Mouse (Mus musculus) adrenal gland, adult 18-20 months (tissue): ENCODE data around the gene Slc9a9. TPM values are rescaled to one million over a fixed set of nuclear protein-coding genes. Genes with fewer than 3 reads are reported as not detected.

Experiments used
- DNase-seq, 2 experiments: peaks; one replicate each; pipeline ENCODE4 v3.0.0; 2021 to 2022; ENCODE audit warnings: low spot score in 2 of 2
- total RNA-seq, 2 experiments: library from RNA; stranded (reverse); gene quantifications; 1 replicate in 1 of 2; 2 replicates in 1 of 2; pipeline ENCODE4 v1.2.3; 2021

Gene Slc9a9
- total RNA-seq, 2 experiments from 2014 or later, result 2.4 to 4.1 TPM

DNA sequence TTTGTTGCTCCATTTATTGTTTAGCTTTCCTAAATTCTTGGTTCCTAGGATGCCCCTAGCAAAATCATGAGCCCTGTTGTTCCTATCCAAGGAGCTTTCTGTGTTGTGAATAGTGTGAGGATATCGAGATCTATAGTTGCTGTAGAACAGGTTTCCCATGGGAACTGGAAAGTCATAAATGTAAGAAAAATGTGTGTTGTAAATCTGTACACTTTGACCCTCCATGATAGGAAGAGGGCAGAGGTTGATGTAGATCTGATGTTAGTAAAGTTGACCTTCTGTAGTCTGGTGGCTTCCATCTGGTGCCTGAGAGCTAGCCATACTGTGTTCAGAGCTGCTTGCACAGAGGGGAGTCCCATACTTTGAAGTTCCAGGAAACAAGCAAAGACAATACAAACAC is 151.6 kb downstream of the Slc9a9 start:
- DNase-seq, result no peak

DNA sequence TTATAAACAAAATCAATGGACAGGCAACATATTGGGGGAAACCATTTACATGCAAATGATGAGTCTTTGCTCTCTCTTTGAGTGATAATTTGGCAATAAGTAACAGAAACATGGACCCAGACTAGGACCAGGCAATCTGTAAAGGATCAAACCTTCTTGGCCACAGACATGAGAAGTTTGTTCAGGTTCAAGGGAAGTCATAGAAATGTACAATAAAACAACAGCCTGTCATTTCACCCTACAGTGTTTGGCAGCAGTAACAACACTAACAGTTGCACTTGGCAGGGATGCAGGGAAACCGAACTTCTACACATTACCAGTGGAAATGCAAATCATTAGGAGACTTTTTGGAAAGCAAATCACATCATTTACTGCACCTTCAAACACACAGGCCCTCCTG is 164.1 kb downstream of the Slc9a9 start:
- DNase-seq, result no peak

DNA sequence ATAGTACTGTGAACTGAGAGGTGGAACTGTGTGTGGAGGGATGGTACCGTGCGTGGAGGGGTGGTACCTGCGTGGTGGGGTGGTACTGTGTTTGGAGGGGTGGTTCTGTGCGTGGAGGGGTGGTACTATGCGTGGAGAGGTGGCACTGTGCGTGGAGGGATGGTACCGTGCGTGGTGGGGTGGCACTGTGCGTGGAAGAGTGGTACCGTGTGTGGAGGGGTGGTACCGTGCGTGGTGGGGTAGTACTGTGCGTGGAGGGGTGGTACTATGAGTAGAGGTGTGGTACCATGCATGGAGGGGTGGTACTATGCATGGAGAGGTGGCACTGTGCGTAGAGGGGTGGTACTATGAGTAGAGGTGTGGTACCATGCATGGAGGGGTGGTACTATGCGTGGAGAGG is 167.7 kb downstream of the Slc9a9 start:
- DNase-seq, result no peak

DNA sequence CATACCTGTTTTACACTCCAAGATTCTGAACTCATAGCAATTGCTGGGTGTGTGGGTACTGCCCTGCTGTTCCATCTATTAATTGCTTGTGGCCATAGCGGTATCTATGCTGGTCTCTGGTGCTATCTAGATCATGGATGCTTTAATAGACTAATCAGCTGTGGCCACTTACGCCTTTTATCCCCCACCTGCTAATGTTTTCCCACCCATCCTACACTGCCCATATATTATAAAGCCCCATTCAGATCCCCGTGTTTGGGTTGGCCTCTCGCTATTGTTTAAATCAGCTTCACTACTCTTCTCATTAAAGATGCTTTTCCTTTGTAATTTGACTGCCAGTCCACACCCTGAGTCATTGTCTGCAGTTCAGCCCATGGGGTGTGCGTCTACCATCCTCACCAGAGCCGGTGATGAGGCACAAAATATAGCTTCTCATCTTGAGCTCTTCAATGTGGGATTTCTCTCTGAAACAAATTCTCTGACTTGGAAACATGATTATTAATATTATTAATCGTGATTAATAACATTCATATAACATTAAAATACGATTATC is 168.8 kb downstream of the Slc9a9 start:
- DNase-seq, result no peak

DNA sequence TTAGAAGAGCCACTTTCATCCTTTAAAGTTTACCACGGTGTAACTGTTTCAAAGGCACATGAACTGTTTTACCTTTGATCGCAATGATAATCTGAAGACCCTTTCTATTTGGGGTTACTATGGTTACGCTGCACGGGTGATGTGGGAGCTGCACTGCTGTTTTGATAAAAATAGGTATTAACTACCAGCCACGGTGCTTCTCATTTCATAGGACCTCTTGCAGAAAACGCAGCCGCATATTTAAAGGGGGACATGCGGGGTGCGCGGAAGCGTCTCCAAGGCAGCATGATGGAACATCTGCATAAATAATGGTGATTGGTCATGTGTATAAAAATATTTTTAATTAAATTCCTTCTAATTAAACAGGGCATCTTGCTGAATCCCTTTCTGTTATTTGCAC is 169.5 kb downstream of the Slc9a9 start:
- DNase-seq, result no peak

DNA sequence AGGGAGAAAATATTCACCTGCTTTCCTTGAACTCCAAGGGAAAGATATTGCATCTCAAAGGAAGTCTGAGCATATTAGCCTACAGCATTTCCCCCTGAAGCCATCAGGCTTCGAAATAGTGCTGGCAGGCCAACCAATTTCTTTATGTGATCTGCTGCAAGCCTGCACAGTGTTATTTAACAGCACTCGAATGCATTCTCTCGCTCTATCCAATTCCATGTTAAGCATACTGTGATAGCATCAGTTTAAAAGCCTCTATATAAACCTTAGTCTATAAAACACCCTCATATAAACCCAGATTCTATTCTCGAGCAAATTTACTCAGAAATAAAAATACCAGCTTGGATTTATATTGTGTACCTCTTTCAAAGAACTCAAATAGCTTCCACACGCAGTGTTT is 170.7 kb downstream of the Slc9a9 start:
- DNase-seq, result no peak

DNA sequence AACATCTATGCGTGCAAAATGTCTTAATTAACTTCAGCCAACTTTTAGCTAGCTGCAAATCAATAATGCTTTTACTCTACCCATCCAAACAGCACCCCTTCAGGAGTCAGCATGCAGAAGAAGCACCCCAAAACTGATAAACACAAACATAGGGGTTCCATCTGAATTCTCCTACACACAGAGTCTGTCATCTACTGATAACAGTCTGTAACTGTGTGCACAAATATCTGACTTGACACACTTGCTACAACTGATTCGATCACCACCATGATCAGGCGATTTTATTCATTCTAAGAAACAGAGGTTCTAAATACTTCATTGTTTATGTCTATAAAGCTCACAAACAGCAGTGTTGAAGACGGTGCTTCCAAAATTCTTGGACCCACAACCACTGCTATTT is 171.3 kb downstream of the Slc9a9 start:
- DNase-seq, result no peak

DNA sequence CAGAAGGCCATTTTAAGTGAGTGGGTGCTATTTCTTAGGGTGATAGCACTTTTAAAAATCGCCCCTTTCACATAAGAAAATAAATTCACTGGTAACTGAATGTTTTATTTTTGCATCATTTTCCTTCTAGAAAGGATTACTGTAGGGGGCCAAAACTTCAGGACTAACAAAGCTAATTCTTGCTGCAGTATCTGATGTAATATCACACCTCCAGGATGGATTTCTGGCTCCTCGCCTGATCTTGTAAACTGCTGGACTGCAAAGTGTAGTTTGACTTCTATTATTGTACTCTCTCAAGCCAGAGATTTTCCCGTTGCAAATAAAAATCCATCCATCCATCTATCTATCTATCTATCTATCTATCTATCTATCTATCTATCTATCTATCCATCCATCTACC is 174.5 kb downstream of the Slc9a9 start:
- DNase-seq, result no peak

DNA sequence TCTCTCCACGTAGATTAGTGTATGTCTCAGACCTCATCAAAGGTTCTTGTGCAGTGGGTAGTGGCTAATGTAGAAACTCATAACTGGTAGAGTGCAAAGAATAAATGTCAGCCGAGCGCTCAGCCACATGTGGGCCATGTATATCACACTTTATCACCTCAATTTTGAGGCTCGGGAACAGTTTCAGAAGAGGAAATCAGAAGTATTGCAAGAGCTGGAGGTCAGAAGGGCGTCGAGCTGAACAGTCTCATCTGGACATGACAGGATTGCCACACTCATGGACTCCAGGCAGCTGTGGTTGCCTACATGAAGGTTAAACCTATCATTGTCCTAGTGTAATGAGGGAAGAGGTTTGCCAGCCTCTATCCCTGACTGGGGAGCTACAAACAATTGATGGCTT is 177.9 kb downstream of the Slc9a9 start:
- no peak for DNase-seq

DNA sequence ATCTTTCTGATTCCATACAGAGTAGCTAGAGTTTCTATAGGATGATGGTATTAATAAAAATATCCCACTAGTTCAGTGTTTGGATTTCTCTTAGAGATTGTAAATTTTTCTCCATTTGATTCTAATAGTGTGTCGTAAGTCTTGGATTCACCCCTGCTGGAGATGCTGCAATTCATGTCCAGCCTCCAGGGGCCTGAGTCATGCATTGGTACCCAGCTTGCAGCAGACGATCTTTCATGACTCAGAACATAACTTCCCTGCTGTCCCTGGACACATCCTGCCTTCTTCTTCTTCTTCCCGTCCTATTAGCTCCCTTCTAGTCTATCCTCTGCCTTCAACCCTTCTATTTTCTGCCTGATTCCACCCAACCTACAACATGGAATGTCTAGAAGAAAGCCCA is 181.8 kb downstream of the Slc9a9 start:
- DNase-seq, result no peak

DNA sequence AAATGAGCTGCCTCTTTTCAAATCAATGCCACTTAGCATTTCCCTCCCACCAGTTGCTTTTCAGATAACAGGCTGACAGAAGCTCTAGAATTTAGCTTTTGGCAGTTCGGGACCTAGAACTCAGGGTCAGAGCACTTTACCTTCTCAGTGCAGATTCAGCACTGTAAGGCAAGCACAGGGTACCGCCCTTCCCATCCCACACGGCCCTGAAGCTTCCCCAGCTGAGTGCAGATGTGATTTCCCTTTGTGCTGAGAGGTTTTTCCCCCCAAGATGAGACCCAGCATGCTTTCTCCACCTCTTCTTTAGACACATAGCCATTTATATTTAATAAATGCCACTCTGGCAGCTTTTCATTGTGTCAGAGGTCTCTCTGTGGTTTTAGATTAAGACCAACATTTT is 186.4 kb downstream of the Slc9a9 start:
- no peak for DNase-seq

DNA sequence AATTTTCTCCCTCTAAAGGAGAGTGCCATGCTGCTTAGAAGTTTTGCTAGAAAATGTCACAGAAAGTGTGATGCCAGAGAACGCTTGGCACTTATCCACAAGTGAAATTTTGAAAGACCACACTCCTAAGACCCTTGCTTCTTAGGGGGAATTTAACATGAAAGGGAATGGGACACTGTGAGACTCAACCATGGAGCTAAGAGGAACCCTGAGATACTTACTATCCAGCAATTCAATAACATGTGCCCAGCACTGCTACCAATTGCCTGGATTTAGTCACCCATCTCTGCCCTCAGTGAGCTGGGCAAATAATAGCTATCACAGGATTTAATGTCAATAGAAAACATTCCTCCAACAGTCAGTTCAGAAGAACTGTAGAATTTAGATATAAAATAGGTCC is 198.8 kb downstream of the Slc9a9 start:
- DNase-seq, result no peak

DNA sequence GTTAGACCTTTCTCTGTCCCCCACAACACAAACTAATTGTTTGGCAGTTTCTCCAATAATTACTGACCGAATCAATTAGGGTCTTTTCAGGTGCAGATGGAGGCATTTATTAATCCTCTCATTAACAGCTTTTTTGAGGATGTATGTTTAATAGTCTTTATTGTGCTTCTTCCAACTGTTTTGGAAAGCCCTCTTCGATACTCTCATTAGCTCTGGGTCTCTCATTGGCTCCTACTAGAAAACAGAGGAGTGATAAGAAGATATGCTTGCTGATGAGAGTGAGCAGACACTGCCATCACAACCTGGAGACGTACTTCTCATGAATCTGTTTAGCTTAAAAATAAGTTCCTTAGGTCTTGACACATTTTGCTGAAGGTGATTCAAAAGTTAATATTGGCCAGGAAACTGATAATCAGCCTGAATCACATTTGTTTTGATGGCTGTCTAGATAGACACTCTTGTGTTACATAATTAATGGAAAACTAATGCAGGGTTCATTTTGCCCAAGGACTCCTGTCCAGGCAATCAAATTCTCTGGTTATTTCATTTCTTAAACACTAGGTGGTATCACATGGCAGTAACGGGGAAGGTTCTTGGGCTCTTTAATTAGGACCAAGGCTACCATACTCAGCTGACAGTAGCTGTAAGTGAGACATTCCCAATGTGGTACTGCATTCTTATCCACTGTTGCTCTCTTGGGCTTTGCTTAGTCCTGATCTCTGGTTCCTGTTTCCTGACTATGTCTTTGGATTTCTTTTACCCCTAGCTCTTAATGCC is 199.5 kb downstream of the Slc9a9 start:
- DNase-seq, result no peak

DNA sequence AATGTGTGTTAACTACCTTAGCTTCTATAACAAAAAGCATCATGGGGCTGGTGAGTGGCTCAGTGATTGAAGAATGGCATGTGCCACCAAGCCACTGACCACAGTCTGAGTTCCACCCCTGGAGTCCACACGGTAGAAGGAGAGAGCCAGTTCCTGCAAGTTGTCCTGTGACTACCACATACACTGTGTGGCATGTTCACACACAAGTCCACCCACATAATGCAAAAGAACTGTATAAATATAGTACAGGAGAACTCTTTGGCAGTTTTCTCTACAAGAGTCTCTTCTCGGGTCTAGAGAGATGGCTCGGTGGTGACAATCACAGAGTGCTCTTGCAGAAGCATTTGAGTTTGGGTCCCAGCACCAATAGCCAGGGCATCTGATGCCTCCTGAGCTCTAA is 212.8 kb downstream of the Slc9a9 start:
- DNase-seq, result no peak

DNA sequence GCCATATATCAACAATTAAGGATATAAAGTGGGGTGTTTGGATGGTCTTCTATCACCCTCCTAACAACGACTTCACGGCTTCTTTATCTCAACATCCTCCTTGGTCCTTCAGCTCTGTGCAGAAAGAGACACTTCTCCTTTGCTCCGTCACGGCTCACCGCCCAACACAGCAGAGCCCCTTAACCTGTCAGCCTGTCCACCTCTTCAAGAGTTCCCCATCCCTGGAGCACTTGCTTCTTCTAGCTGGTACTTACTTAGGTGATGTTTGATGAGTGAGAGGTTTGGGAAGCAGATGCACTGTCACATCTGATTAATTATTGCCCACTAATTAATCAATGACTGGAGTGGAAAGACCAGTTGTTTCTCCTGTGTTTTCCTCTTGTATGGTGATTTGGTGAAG is 213.7 kb downstream of the Slc9a9 start:
- DNase-seq, result no peak

DNA sequence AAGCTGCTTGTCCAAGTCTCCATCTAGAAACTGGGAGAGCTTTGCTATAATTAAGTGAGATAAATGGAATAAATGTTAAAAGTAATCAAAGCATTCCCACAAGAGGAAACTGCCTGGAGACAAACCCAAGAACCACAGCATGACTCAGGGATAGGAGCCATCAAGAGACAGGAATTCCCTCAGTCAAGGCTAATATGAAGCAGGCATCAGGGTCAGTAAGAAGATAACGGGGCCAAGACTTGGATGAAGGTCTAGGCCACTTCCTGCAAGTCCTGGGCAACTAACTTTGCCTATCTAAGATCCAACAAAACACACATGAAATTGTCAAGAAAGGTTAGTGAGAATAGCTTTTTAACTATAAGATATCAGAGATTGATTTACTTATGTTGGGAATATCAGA is 215.4 kb downstream of the Slc9a9 start:
- DNase-seq, result no peak

DNA sequence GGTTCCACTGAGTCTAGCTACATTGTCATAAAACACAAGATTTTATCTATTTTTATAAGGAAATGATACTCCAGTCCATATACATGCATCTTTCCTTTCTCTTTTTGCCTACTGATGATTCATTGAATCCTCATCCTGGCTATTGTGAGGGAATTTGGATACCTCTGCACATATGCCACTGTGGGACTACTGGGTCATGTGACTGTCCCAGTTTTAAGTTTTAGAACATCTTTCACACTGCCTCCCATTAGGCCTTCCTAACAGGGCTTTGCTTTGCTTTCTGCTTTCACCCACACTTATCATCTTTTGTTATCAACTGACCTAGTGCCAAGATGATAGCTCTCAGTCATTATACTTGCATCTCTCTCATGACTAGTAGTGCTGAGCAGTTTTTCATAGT is 219.9 kb downstream of the Slc9a9 start:
- DNase-seq, result no peak

DNA sequence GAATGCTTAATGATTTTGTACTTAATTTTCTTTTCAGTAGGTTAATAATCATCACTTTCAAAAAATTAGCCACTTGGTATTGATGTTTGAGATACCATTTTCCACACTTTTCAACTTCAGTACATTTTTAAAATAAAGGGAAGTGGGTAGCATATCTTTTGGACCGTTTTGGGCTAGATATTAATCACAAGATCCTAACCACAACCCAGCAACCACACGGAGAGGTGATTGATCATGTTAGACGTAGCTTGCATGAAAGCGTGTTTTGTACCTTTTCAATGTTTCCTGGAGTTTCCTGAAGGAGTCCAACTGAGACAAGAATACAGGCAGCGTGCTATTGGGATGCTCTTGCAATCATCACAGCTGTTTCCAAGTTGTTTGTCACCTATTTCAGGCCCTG is 226.2 kb downstream of the Slc9a9 start:
- DNase-seq, result no peak

DNA sequence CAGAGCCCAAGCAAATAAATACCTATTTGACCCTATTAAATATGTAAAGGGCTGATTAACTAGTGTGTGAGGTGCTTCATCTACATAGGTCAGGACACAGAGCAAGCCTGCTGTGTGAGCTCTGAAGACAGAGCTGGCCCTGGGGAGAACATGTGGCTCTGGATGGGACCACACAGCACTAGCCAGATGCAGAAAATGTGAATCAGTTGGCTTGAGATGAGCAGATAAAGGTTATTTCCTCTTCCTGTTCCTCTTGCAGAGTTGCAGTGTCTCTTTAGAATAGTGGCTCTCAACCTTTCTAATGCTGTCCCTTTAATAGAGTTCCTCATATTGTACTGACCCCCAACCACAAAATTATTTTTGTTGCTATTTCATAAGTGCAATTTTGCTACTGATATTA is 234.5 kb downstream of the Slc9a9 start:
- DNase-seq, result no peak

DNA sequence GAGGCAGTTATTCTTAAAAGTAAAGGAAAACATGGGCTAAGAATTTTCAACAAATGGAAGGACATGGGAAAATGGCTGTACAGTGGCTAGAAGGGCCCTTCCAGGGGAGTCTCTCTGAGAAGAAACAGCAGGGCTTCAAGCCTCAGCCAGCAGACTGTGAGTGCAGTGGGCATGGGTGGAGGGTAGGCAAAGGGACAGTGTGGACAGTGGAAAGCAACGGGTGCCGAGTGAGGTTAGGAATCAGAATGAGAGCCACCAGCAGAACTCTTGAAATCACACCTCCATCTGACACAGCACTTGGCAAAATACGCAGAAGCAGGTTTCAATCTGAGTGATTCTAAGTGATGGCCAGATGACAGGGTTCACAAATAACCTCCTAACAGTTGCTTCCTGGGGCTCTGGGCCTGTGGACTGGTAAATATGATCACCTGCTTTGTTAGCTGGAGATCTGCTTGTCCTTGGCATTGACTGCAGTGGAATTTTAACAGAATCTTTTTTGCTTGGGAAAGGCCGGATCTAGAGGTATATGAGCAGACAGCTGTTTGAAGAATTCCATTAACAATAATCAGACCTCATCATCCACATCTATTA is 237.4 kb downstream of the Slc9a9 start:
- no peak for DNase-seq

DNA sequence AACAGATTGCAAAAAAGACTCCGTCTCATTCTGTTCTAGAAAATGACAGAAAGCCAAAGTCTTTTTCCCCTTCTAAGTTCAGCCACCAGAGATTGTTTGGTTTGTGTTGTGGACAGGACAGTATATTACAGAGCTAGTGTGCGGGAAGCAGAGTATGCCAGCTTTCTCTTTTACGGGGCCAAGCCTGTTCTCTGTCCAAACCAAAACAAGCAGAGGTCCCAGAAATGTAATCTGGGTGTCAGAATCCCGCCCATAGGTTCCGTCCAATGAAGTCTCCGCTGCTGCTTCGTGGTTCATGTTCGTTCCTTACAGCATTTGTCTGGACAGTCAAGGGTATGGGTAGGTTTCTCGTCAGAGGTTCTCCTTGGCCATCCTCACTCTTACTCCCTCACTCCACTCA is 242.4 kb downstream of the Slc9a9 start:
- DNase-seq, result no peak

DNA sequence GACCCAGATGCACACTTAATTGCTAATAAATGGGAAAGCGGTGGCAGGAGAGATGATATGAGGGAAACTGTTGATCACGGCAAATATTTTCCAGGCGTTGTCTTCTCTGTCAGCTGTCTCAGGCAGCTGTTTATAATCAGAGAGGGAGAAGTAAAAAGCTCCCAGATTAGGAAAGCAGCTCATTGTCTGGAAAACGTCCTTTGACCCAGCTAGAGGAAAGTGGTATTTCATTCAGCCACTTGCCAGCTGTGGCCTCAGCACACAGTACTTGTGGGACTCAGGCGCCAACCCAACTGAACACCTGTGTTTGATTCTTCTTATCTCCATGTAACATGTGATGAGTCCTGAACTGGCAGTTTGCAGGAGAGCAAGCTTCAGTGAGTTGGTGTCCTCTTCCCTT is 252.4 kb downstream of the Slc9a9 start:
- DNase-seq, result no peak

DNA sequence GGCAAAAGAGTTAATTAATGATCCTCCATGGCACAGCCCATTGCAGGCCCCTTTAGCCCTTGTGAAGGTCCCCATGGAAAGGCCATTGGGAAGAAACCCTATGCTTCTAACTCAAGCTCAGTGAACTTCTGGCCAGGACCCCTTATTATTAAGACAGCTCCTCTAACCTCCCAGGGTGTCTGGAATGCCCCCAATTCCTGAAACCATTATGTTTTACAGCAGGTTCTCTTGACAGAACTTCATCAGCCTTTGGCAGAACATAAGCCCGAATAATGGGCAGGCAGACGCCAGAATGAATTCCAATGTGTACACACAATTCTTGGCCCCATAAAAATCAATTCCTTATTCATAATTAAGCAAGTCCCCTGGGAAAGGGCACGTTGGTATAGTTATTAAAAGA is 256.1 kb downstream of the Slc9a9 start:
- no peak for DNase-seq
